Mouse (Mus musculus) erythroblast, embryonic 14.5 days (primary cell): ENCODE measurements around the gene Csf2rb2.

Experiments used
- GATA1 ChIP-seq: IDR thresholded peaks from 2 replicates; pipeline ENCODE4 v1.6.1; 2012; ENCODE audit warnings: low read length, inconsistent platforms, mixed read lengths
- TAL1 ChIP-seq: IDR thresholded peaks from 3 replicates; pipeline ENCODE4 v1.6.1; 2012; ENCODE audit warnings: low read length, inconsistent platforms, mixed read lengths

- no peak for TF ChIP-seq GATA1
- no peak for TF ChIP-seq TAL1
These were observed 5.9 kb downstream of the Csf2rb2 start for GRCm38 (mm10) chr15:78299641-78300040.
